Mouse (Mus musculus) heart, embryonic 13.5 days (tissue): ENCODE measurements around the gene Mcm2. TPM values are rescaled to one million over a fixed set of nuclear protein-coding genes. Genes with fewer than 3 reads are reported as not detected.

ENCODE experiments used
- ATAC-seq: fragments of 200-750 bp; cut with Nextera tagmentation; 2 replicates; pipeline ENCODE4 v1.8.0; 2017; ENCODE audit warnings: moderate TSS enrichment; ENCODE audit not compliant: insufficient number of reproducible peaks, low FRiP score, low TSS enrichment; ENCODE audit errors: extremely low read depth
- H3K27ac ChIP-seq: fragments of 300-500 bp; sonication (generic); replicated peaks from 2 replicates; pipeline ENCODE4 v1.5.1; 2015; ENCODE audit warnings: moderate library complexity, mild to moderate bottlenecking, inconsistent platforms
- H3K27me3 ChIP-seq: fragments of 300-500 bp; sonication (generic); replicated peaks from 2 replicates; pipeline ENCODE4 v1.6.1; 2015; ENCODE audit warnings: mild to moderate bottlenecking, inconsistent platforms
- H3K36me3 ChIP-seq: fragments of 300-500 bp; sonication (generic); 2 replicates; pipeline ENCODE4 v1.6.1; 2015; ENCODE audit warnings: mild to moderate bottlenecking, inconsistent platforms
- H3K4me1 ChIP-seq: fragments of 300-500 bp; sonication (generic); 2 replicates; pipeline ENCODE4 v1.6.1; 2015; ENCODE audit warnings: inconsistent platforms
- H3K4me2 ChIP-seq: fragments of 300-500 bp; sonication (generic); 2 replicates; pipeline ENCODE4 v1.6.1; 2015; ENCODE audit warnings: inconsistent platforms, mild to moderate bottlenecking, moderate library complexity
- H3K4me3 ChIP-seq: fragments of 300-500 bp; sonication (generic); 2 replicates; pipeline ENCODE4 v1.5.1; 2015; ENCODE audit warnings: moderate library complexity, mild to moderate bottlenecking, inconsistent platforms
- H3K9ac ChIP-seq: fragments of 300-500 bp; sonication (generic); 2 replicates; pipeline ENCODE4 v1.6.1; 2015; ENCODE audit warnings: inconsistent platforms, mild to moderate bottlenecking, moderate library complexity
- H3K9me3 ChIP-seq: fragments of 300-500 bp; sonication (generic); 2 replicates; pipeline ENCODE4 v1.6.1; 2016; ENCODE audit warnings: inconsistent platforms
- WGBS: fragments of 180-500 bp; shearing (Covaris S2); methylation state at CpG from one replicate; pipeline ENCODE4 v1.1.7; 2015; ENCODE audit warnings: mixed read lengths; 5-methylcytosine and 5-hydroxymethylcytosine counted together
- polyA plus RNA-seq: library from polyadenylated mRNA; unstranded; fragments of >200 nt; fragmentation: Nextera tagmentation; extraction: Ambion mirVana; gene quantifications from 2 replicates; pipeline ENCODE4 v1.2.1, GENCODE M21; 2015

Mcm2 gene
- polyA plus RNA-seq, 1 experiment from 2014 or later: 98.3 TPM

DNA sequence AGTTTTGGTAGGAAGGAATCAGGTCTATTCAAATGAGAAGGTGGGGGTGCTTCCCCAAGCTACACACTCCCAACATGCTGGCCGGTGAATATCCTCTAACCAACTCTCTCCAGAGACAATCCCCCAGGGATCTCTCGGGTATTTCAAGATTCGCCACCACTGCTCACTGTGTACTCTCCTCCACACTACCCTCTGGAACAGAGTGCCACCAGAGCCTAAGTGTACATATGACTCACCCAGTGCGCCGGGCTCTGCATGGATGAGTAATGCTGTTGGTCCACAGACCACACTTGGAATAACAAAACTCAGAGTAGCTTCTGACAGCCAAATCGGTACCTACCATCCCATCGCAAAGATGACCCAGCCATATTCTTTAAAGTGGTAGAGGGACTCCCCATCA, 29.1 kb downstream of the Mcm2 start:
- 0 out of 2 replicates have a peak, but pooled peaks cover 4% of the 10 kb centered on the region for H3K36me3 ChIP-seq
- no peak for ATAC-seq
- WGBS: 77% methylated on average over 7 of the region's 7 CpGs
- H3K4me3 ChIP-seq: no peak overlapping the region
- H3K9me3 ChIP-seq: no peaks in the 10 kb centered on the region
- H3K4me1 ChIP-seq: peaks cover 27% of the 10 kb centered on the region
- H3K4me2 ChIP-seq: no peak overlapping the region
- H3K27me3 ChIP-seq: peaks cover 17% of the 10 kb centered on the region
- no peak overlapping the region for H3K9ac ChIP-seq
- no peak overlapping the region for H3K27ac ChIP-seq

DNA sequence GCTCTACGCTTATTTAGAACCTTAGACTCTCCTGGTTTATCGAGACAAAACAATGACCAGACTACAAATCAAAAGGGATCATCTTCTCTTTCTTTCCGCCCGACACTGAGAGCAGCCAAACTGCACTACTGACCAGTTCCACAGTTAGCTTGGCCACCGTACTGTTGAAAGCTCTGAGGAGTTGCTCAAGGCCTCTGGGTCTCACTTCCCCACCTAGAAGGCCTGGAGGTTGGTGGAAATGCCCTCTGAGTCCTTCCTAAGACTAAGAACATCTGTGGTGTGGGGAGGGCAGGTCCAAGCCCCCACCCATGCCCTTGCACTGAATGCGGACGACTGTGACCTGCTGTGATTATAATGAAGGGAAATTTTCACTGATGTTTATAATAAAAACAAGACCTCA, 32.9 kb downstream of the Mcm2 start:
- no peaks in the 10 kb centered on the region for H3K4me1 ChIP-seq
- H3K27me3 ChIP-seq: no peaks in the 10 kb centered on the region
- no peak overlapping the region for H3K4me2 ChIP-seq
- no peak overlapping the region for H3K4me3 ChIP-seq
- ATAC-seq: no peak
- WGBS: 78% methylated on average over 7 of the region's 7 CpGs
- H3K9ac ChIP-seq: no peak overlapping the region
- H3K27ac ChIP-seq: no peak overlapping the region
- peaks cover 30% of the 10 kb centered on the region for H3K36me3 ChIP-seq
- H3K9me3 ChIP-seq: 0 out of 2 replicates have a peak, but pooled peaks cover 6% of the 10 kb centered on the region

DNA sequence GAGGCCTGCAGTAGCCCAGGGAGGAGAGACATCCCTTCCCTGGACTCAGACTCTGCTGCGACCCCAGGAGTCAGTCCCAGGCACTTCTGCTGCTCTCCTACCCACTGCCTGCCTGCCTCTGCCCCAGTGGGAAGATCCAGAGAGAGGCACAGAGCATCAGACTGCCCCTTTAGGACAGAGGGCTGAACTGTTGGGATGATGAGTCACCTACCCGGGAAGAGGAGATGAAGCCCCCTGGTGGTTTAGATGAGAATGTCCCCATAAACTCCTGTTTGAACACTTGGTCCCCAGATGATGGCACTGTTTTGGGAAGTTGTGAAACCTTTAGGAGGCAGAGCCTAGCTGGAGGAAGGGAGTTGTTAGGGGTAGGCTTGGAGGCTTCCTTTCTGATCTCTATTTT, 37.7 kb downstream of the Mcm2 start:
- Histone ChIP-seq H3K27ac (no peak overlapping the region), H3K4me3 (no peak overlapping the region), H3K36me3 (peaks cover 35% of the 10 kb centered on the region), H3K4me1 (peaks cover 26% of the 10 kb centered on the region), H3K27me3 (no peaks in the 10 kb centered on the region), H3K9me3 (0 out of 2 replicates have a peak, but pooled peaks cover 6% of the 10 kb centered on the region), H3K9ac (no peak overlapping the region), H3K4me2 (no peak overlapping the region)
- ATAC-seq: no peak
- 10% methylated on average over 2 of the region's 2 CpGs for WGBS

DNA sequence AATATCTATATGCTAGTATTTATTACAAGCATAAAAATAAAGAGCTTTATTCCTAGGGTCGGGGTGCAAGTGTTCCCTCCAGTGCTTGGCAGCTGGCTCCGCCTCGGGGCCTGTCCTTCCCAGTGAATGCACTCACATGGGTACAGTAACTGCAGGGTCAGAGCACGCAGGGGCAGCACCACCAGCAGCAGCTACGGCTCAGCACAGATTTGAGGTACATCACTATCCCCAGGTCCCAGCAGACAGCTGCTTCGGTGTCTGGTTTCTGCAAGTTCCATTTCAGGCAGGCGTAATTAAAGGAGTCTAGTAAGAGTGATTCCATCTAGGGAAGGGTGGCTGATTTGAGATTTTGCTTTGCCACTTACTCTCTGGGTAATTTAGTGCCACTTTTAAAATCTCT, 40.2 kb downstream of the Mcm2 start:
- Histone ChIP-seq H3K4me3 (no peak overlapping the region), H3K4me2 (no peak overlapping the region), H3K9me3 (0 out of 2 replicates have a peak, but pooled peaks cover 6% of the 10 kb centered on the region), H3K36me3 (peaks cover 24% of the 10 kb centered on the region), H3K27me3 (0 out of 2 replicates have a peak, but pooled peaks cover 5% of the 10 kb centered on the region), H3K4me1 (peaks cover 32% of the 10 kb centered on the region), H3K27ac (peak overlapping the region; percentile 96), H3K9ac (peak overlapping the region; percentile 47; the same call in 1 of the 2 replicates)
- 49% methylated on average over 7 of the region's 7 CpGs for WGBS
- ATAC-seq: no peak

DNA sequence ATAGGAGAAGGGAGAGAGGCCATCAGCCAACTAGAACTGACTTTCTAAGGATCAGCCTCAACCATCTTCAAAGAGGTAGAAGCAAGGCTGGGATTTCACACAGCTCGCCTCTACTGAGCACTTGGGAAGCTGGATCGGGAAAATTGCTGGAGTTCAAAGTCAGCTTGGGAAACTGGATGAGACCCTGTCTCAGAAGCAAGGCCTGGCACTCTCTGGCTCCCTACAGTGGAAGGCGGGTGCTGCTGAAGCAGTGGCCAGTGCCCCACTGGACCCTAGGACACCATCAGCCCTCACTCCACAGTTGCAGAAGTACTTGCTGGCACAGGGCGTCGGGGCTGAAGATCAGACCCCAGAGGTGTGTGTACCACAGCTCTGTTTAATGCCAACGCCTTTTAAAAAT, 40.8 kb downstream of the Mcm2 start:
- H3K36me3 ChIP-seq: peaks cover 19% of the 10 kb centered on the region
- 0 out of 2 replicates have a peak, but pooled peaks cover 5% of the 10 kb centered on the region for H3K27me3 ChIP-seq
- H3K9me3 ChIP-seq: 0 out of 2 replicates have a peak, but pooled peaks cover 6% of the 10 kb centered on the region
- H3K4me2 ChIP-seq: peak overlapping the region; percentile 32
- 56% methylated on average over 6 of the region's 6 CpGs for WGBS
- peak overlapping the region; percentile 57; the same call in 1 of the 2 replicates for H3K9ac ChIP-seq
- peak overlapping the region; percentile 96 for H3K27ac ChIP-seq
- peaks cover 36% of the 10 kb centered on the region for H3K4me1 ChIP-seq
- no peak overlapping the region for H3K4me3 ChIP-seq
- no peak for ATAC-seq

DNA sequence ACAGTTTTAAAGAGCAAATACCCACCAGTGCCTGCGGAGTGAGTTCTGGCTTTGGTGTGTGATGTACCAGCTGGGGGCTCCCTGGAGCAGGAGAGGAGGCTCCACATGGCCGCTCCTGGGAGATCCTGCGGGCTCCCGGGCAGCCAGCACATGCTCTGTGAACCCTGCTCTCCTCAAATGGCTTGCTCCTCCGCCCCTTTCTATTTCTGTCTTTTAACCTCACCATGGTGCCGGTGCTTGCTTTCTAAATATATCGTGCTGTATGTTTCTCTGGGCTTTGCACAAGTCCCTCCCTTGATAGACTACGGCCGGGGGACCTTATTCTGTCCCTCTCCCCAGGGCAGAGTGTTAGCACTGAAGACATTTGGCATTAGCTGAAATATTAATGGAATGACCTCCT, 41.3 kb downstream of the Mcm2 start:
- H3K27ac ChIP-seq: peak overlapping the region; percentile 96
- peak overlapping the region; percentile 32 for H3K4me2 ChIP-seq
- ATAC-seq: peak; percentile 43; the same call in 1 of the 2 replicates
- 0 out of 2 replicates have a peak, but pooled peaks cover 6% of the 10 kb centered on the region for H3K9me3 ChIP-seq
- H3K27me3 ChIP-seq: 0 out of 2 replicates have a peak, but pooled peaks cover 5% of the 10 kb centered on the region
- 15% methylated on average over 9 of the region's 9 CpGs for WGBS
- H3K4me1 ChIP-seq: peaks cover 37% of the 10 kb centered on the region
- peaks cover 16% of the 10 kb centered on the region for H3K36me3 ChIP-seq
- peak overlapping the region; percentile 57 for H3K9ac ChIP-seq
- H3K4me3 ChIP-seq: no peak overlapping the region

DNA sequence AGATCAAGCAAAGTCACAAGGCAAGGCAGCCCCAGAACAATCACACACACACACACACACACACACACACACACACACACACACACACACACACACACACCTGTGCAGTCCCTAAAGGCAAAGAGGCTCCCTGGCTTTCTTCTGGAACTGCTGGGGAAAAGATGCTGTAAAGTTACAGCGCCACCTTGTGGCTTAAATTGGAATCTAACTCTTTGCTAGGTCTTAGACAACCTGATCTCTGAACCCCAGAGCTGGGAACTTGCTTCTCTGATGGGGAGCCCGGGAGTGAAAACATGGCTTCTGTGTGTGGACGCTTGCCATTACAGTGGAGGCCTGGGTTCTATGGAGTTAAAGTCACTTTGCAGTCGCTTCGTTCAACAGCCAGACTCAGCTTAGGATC, 42.9 kb downstream of the Mcm2 start:
- peaks cover 37% of the 10 kb centered on the region for H3K4me1 ChIP-seq
- H3K4me2 ChIP-seq: no peak overlapping the region
- H3K36me3 ChIP-seq: peaks cover 10% of the 10 kb centered on the region; the same call in 1 of the 2 replicates
- no peak for ATAC-seq
- H3K27ac ChIP-seq: no peak overlapping the region
- H3K9me3 ChIP-seq: no peaks in the 10 kb centered on the region
- 0 out of 2 replicates have a peak, but pooled peaks cover 5% of the 10 kb centered on the region for H3K27me3 ChIP-seq
- H3K4me3 ChIP-seq: no peak overlapping the region
- H3K9ac ChIP-seq: no peak overlapping the region; the same call in 1 of the 2 replicates
- WGBS: 19% methylated on average over 5 of the region's 5 CpGs

DNA sequence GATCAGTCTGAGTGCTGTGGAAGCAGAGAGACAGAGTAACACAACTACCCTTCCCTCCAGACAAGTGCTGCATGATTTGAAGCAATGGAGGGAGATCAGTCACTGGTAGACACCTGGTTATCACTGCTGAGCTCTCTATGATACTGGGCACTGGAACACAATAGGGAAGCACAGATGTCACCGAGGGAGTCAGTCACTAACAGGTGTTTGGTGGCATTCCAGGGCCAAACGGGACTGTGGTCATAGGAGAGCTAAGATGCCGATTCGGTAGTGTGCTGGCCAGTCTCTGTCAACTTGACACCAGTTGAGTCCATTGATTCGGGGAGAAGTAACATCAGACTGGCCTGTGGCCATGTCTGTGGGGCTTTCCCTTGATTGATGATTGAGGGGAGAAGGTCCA, 44.1 kb downstream of the Mcm2 start:
- WGBS: 71% methylated on average over 5 of the region's 5 CpGs
- 0 out of 2 replicates have a peak, but pooled peaks cover 4% of the 10 kb centered on the region for H3K36me3 ChIP-seq

DNA sequence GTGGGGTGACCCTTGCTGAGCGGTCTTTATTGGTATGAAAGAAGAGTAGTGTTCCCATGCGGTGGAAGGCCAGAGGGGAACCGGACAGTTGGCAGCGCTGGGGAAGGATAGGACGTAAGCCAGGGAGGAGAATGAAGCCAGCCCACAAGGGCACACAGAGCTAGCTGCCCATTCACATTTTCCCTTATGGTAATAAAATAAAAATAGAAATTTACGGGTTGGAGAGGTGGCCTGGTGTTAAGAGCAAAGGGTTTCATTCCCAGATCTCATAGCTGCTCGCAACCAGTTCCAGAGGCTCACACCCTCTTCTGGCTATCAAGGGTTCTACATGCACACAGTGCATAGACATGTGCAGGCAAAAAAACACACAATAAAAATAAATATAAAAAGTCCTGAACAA, 48.5 kb downstream of the Mcm2 start:
- H3K4me3 ChIP-seq: no peak overlapping the region
- no peak overlapping the region for H3K9ac ChIP-seq
- H3K4me1 ChIP-seq: peaks cover 5% of the 10 kb centered on the region; the same call in 1 of the 2 replicates
- no peak for ATAC-seq
- H3K9me3 ChIP-seq: no peaks in the 10 kb centered on the region
- 0 out of 2 replicates have a peak, but pooled peaks cover 7% of the 10 kb centered on the region for H3K36me3 ChIP-seq
- no peak overlapping the region for H3K27ac ChIP-seq
- WGBS: 78% methylated on average over 7 of the region's 7 CpGs
- H3K4me2 ChIP-seq: no peak overlapping the region
- 0 out of 2 replicates have a peak, but pooled peaks cover 5% of the 10 kb centered on the region for H3K27me3 ChIP-seq

More for the DNA sequence above, 44.1 kb downstream of the Mcm2 start:
- Histone ChIP-seq H3K27ac (no peak overlapping the region), H3K27me3 (0 out of 2 replicates have a peak, but pooled peaks cover 5% of the 10 kb centered on the region), H3K9me3 (no peaks in the 10 kb centered on the region), H3K4me2 (no peak overlapping the region), H3K4me3 (no peak overlapping the region), H3K9ac (no peak overlapping the region), H3K4me1 (peaks cover 37% of the 10 kb centered on the region)
- ATAC-seq: no peak

DNA sequence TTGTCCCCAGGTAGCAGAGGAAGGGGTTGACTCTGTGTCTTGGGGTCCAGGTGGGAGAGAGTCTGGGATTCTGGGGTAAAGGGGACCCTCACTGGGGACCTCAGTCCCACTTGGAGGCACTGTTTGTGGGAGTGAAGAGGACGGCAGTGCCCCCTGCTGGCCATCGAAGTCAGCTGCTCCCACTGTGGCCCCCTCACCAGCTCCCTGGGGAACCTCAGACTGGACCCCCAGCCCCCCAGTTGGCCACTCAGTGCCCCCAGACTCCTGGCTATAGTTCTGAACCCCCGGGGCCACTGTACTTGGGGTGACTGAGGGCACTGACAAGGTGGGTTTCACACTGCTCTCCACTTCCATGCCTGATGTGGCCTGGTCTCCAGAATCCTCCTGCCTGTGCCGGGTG, 49.3 kb downstream of the Mcm2 start:
- Histone ChIP-seq H3K36me3 (0 out of 2 replicates have a peak, but pooled peaks cover 7% of the 10 kb centered on the region), H3K9ac (peak overlapping the region; percentile 33; the same call in 1 of the 2 replicates), H3K27ac (no peak overlapping the region), H3K4me3 (no peak overlapping the region), H3K4me1 (peaks cover 5% of the 10 kb centered on the region; the same call in 1 of the 2 replicates), H3K9me3 (no peaks in the 10 kb centered on the region), H3K27me3 (no peaks in the 10 kb centered on the region), H3K4me2 (no peak overlapping the region)
- 47% methylated on average over 4 of the region's 4 CpGs for WGBS
- no peak for ATAC-seq

DNA sequence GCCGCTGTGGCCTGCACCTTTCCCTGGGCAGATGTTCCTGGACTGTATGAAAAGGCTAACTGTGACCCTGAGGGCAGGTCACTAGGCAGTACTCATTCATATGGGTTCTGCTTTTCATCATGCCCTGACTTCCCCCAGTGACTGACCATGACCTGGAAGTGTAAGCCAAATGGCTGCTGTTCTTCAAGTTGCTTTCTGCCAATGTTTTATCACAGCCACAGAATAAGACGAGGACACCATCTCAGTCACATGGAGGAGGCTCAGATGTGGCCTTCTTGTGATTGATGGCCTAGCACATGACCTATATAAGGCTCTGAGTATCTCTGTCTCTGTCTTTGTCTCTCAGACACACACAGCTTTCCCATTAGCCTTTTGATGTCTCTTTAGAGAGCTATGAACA, 51.0 kb downstream of the Mcm2 start:
- Histone ChIP-seq H3K27me3 (no peaks in the 10 kb centered on the region), H3K36me3 (0 out of 2 replicates have a peak, but pooled peaks cover 7% of the 10 kb centered on the region), H3K4me1 (peaks cover 14% of the 10 kb centered on the region), H3K4me3 (no peak overlapping the region), H3K9ac (no peak overlapping the region), H3K4me2 (no peak overlapping the region), H3K9me3 (no peaks in the 10 kb centered on the region), H3K27ac (no peak overlapping the region)
- 54% methylated on average over 2 of the region's 2 CpGs for WGBS
- ATAC-seq: no peak
